ENCODE assay signal across 24 mouse cellular contexts in the genomic region with DNA sequence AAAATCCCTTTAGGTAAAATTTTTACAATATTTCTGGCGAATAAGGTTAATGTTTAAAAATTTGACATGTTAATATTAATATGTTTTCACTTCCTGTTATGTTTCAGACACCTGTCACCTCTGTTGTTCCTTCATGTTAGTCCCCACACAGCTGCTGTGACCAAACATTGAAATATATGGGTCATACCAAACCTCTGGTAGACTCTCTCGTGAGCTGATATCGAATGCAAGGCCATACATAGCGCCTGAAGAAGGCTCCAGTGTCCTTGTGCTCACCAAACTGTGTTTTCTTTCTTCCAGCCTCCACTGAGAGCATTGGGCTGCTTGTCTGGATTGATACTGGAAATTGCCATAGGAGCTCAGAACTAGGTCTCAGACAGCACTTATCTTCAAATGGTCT. TPM values are rescaled to one million over a fixed set of nuclear protein-coding genes. Genes with fewer than 3 reads are reported as not detected.
DNase-seq lines count a peak whose midpoint lies in the region; ATAC-seq and TF ChIP-seq lines count a peak whose summit lies in the region.
"Had no signal": no experiment of that assay in that cellular context is flagged by ENCODE, and none has a peak within 500 bp of the region (broad histone marks: within the 10 kb centered on the region; RNA-seq: fewer than 3 reads in every experiment).

No protein-coding gene starts in this region.

- no peak overlapping the region for H3K4me3 ChIP-seq in CH12.LX (replicated peaks in 1 of 3; ENCODE audit: low read depth in 2 of 3, low read length in 2 of 3, poor library complexity in 1 of 3)
- H3K4me3 ChIP-seq: embryonic facial prominence, embryonic 13.5 days; embryonic facial prominence, embryonic 15.5 days; erythroblast, embryonic 14.5 days; forebrain, embryonic 10.5 days; forebrain, embryonic 12.5 days had no signal

- in situ Hi-C loops in CH12.LX (cut with MboI; ENCODE audit: low pct_ligation_motif_present, low pct_unique_long_range_greater_than_20kb, low sequenced_read_pairs): no loop called here

- TF ChIP-seq POLR2A in CH12.LX (IDR thresholded peaks at IDR 0.05; ENCODE audit: low read depth, low read length): no peak

- no peaks in the 10 kb centered on the region for H3K9me3 ChIP-seq in CH12.LX (replicated peaks; ENCODE audit: low read length)
- H3K9me3 ChIP-seq: embryonic facial prominence, embryonic 13.5 days; embryonic facial prominence, embryonic 15.5 days; forebrain, embryonic 10.5 days; forebrain, embryonic 12.5 days had no signal

- H3K4me2 ChIP-seq in CH12.LX (ENCODE audit: insufficient read depth, low read depth, poor library complexity, severe bottlenecking): peak overlapping the region; percentile 37; the same call in 1 of the 2 replicates
- H3K4me2 ChIP-seq: embryonic facial prominence, embryonic 13.5 days; embryonic facial prominence, embryonic 15.5 days; forebrain, embryonic 12.5 days had no signal

- dilution Hi-C loops in CH12.LX (cut with MboI; ENCODE audit: extremely low pct_ligation_motif_present, extremely low pct_unique_long_range_greater_than_20kb, low sequenced_read_pairs): no loop called here

- TF ChIP-seq CTCF in CH12.LX (conservative IDR thresholded peaks at IDR 0.05 in 1 of 2, IDR thresholded peaks at IDR 0.05 in 1 of 2; ENCODE audit: low read depth in 2 of 2, low read length in 2 of 2): no peak

- no peak for ATAC-seq in granulocyte monocyte progenitor cell, adult 5-6 weeks (replicated peaks; ENCODE audit: poor library complexity, severe bottlenecking)
- ATAC-seq: CD4-positive, CD25-positive, alpha-beta regulatory T cell, adult 4 months; forebrain, embryonic 14.5 days; forebrain, embryonic 16.5 days had no signal

- peak overlapping the region; percentile 53 for H3K27ac ChIP-seq in CH12.LX (ENCODE audit: insufficient read depth, low read depth)
- H3K27ac ChIP-seq: embryonic facial prominence, embryonic 13.5 days; embryonic facial prominence, embryonic 15.5 days; forebrain, embryonic 10.5 days; forebrain, embryonic 12.5 days had no signal

- peak overlapping the region; percentile 21; the same call in 1 of the 2 replicates for H3K9ac ChIP-seq in CH12.LX (ENCODE audit: insufficient read depth, low read depth)
- H3K9ac ChIP-seq: embryonic facial prominence, embryonic 13.5 days; embryonic facial prominence, embryonic 15.5 days; forebrain, embryonic 12.5 days had no signal

- no peaks in the 10 kb centered on the region for H3K79me2 ChIP-seq in CH12.LX (replicated peaks; ENCODE audit: control insufficient read depth, extremely low read depth, insufficient read depth, poor library complexity, severe bottlenecking)

- peak; percentile 50 for DNase-seq in thymus, postnatal 0 days (ENCODE audit: low spot score)
- DNase-seq in thymus, adult 18-20 months: no peak
- DNase-seq in CH12.LX (ENCODE audit: extremely low read depth): no peak
- peak; percentile 53 for DNase-seq in splenic B cell, adult 2 months (ENCODE audit: low read depth, low spot score)
- DNase-seq in cerebellum, adult 11 months: no peak
- DNase-seq: adrenal gland, adult 2 months; adrenal gland, postnatal 10 days; adrenal gland, postnatal 25 days; B cell, adult 2 months; cerebellum, adult 11-12 months; cerebellum, adult 8-10 months; cerebellum, adult 9-11 months; cerebellum, postnatal 14 days; cerebellum, postnatal 36 days; embryo, embryonic 11 days had no signal

- no peaks in the 10 kb centered on the region for H3K36me3 ChIP-seq in CH12.LX (replicated peaks in 1 of 2; ENCODE audit: control insufficient read depth in 1 of 2, insufficient read depth in 1 of 2, low read length in 1 of 2)
- H3K36me3 ChIP-seq in splenic B cell, adult 2 months (ENCODE audit: control insufficient read depth, insufficient read depth, low read length, poor library complexity, severe bottlenecking): no peaks in the 10 kb centered on the region
- H3K36me3 ChIP-seq: embryonic facial prominence, embryonic 13.5 days; embryonic facial prominence, embryonic 15.5 days; forebrain, embryonic 10.5 days; forebrain, embryonic 12.5 days had no signal

- H3K4me1 ChIP-seq in CH12.LX (ENCODE audit: control insufficient read depth in 1 of 2, insufficient read depth in 2 of 2): peaks cover 24 to 73% of the 10 kb centered on the region in 2 experiments
- H3K4me1 ChIP-seq: embryonic facial prominence, embryonic 15.5 days had no signal

- no peaks in the 10 kb centered on the region for H3K27me3 ChIP-seq in CH12.LX (replicated peaks)
- H3K27me3 ChIP-seq in splenic B cell, adult 2 months (ENCODE audit: control insufficient read depth, insufficient read depth, low read length, poor library complexity, severe bottlenecking): no peaks in the 10 kb centered on the region; the same call in 1 of the 2 replicates
- H3K27me3 ChIP-seq: embryonic facial prominence, embryonic 13.5 days; embryonic facial prominence, embryonic 15.5 days; forebrain, embryonic 12.5 days had no signal

- peak; percentile 41; the same call in 1 of the 2 replicates for TF ChIP-seq EP300 in CH12.LX (IDR thresholded peaks at IDR 0.05; ENCODE audit: low read length)

- TF ChIP-seq RAD21 in CH12.LX (IDR thresholded peaks at IDR 0.05; ENCODE audit: low read depth, low read length): no peak

TF ChIP-seq in CH12.LX, 34 proteins besides CTCF, POLR2A, EP300 and RAD21:
- peak; percentile 58; the same call in 1 of the 2 replicates for TF ChIP-seq TCF12 (IDR thresholded peaks at IDR 0.05; ENCODE audit: low read depth, low read length)
- no peak for TF ChIP-seq ZNF384 (IDR thresholded peaks at IDR 0.05; ENCODE audit: low read depth, low read length)
- peak; percentile 50; the same call in 1 of the 2 replicates for TF ChIP-seq BHLHE40 (IDR thresholded peaks at IDR 0.05; ENCODE audit: low read depth, low read length)
- TF ChIP-seq TBP (conservative IDR thresholded peaks at IDR 0.05; ENCODE audit: low read depth, low read length): 0 out of 2 replicates have a peak, but pooled peaks have one; percentile 37

RNA-seq across cellular contexts. Expression of a gene that starts 24.4 kb away (rescaled TPM):
- 26.6 and 27.6 TPM in 2 replicates for polyA plus RNA-seq in thymus, postnatal 0 days (2015; fragmentation: Nextera tagmentation; extraction: Ambion mirVana)
- 65.3 and 95.3 TPM in 2 replicates for total RNA-seq in CH12.LX (2012; rRNA removed)
- 38.8 and 51.7 TPM in 2 replicates for total RNA-seq in CH12.LX (2014; rRNA removed)
- 21.4 and 24.6 TPM in 2 replicates for polyA plus RNA-seq in CH12.LX (2012; ENCODE audit: insufficient read length, low read depth)
- total RNA-seq in granulocyte monocyte progenitor cell, adult 5-6 weeks (2014; fragmentation: Nextera tagmentation): 3.1 and 6.1 TPM in 2 replicates
- total RNA-seq in granulocyte monocyte progenitor cell, adult 5-6 weeks (2017): 34.0 and 36.2 TPM in 2 replicates

Comparison
In these comparisons a context has a peak if more than half of its experiments do, and no peak if none do; other contexts are left out.
1. DNase-seq: peak in thymus, postnatal 0 days (single experiment) and splenic B cell, adult 2 months (single experiment); none in thymus, adult 18-20 months (0 of 2), CH12.LX (single experiment) and cerebellum, adult 11 months (single experiment).